Mouse (Mus musculus): ENCODE results near the gene Hoxc5.

GRCm38 (mm10) chr15:103061988-103062387, 94.7 kb downstream of the Hoxc5 start:
- TF ChIP-seq EP300 (IDR thresholded peaks at IDR 0.05; ENCODE audit: low read depth) = no peak
- TF ChIP-seq CTCF (IDR thresholded peaks at IDR 0.05; ENCODE audit: low read depth) = no peak
